13 mouse cellular contexts compared by ENCODE assay signal in genomic region chr15:6568605-6569004, GRCm38 (mm10). TPM values are rescaled to one million over a fixed set of nuclear protein-coding genes. Genes with fewer than 3 reads are reported as not detected.
A peak's percentile ranks its signal among the peaks of the same experiment; 100 is the strongest.
DNase-seq lines count a peak whose midpoint lies in the region; ATAC-seq and TF ChIP-seq lines count a peak whose summit lies in the region.
"Had no signal": no experiment of that assay in that cellular context is flagged by ENCODE, and none has a peak within 500 bp of the region (broad histone marks: within the 10 kb centered on the region; RNA-seq: fewer than 3 reads in every experiment).

No protein-coding gene starts in this region.

- peaks cover 5% of the 10 kb centered on the region; the same call in 1 of the 2 replicates for H3K4me1 ChIP-seq in kidney, embryonic 16.5 days (ENCODE audit: insufficient read depth, low read length)
- peaks cover 12 to 25% of the 10 kb centered on the region in 2 experiments for H3K4me1 ChIP-seq in CH12.LX (ENCODE audit: control insufficient read depth in 1 of 2, insufficient read depth in 2 of 2)

- no peaks in the 10 kb centered on the region for H3K9me3 ChIP-seq in kidney, embryonic 16.5 days (ENCODE audit: low read length)
- H3K9me3 ChIP-seq in CH12.LX (replicated peaks; ENCODE audit: low read length), result no peaks in the 10 kb centered on the region
- H3K9me3 ChIP-seq: limb, embryonic 10.5 days; midbrain, embryonic 13.5 days had no signal

- WGBS in kidney, embryonic 16.5 days, result 47% methylated on average over 3 of the region's 3 CpGs

- TF ChIP-seq CTCF in CH12.LX (conservative IDR thresholded peaks at IDR 0.05 in 1 of 2, IDR thresholded peaks at IDR 0.05 in 1 of 2; ENCODE audit: low read depth in 2 of 2, low read length in 2 of 2), result no peak

- peak; percentile 25 to 30 for DNase-seq in kidney, postnatal 36 days
- DNase-seq in CH12.LX (ENCODE audit: extremely low read depth), result peak; percentile 36
- no peak for DNase-seq in adrenal gland, adult 8-10 months
- DNase-seq: cerebellum, postnatal 25 days; gastrocnemius, postnatal 14 days; right cerebral cortex, postnatal 25 days had no signal

- TF ChIP-seq RAD21 in CH12.LX (IDR thresholded peaks at IDR 0.05; ENCODE audit: low read depth, low read length), result no peak

- ATAC-seq in kidney, embryonic 16.5 days (ENCODE audit: low FRiP score, low TSS enrichment), result no peak
- ATAC-seq in activated CD4-positive, CD25-positive, alpha-beta regulatory T cell, adult 4 months, result peak; percentile 29
- no peak for ATAC-seq in granulocyte monocyte progenitor cell, adult 5-6 weeks (replicated peaks; ENCODE audit: poor library complexity, severe bottlenecking)
- ATAC-seq: midbrain, embryonic 13.5 days had no signal

- dilution Hi-C loops in CH12.LX (cut with MboI; ENCODE audit: extremely low pct_ligation_motif_present, extremely low pct_unique_long_range_greater_than_20kb, low sequenced_read_pairs), result no loop called here

- H3K27me3 ChIP-seq in kidney, embryonic 16.5 days (ENCODE audit: insufficient read depth, low read length), result no peaks in the 10 kb centered on the region
- H3K27me3 ChIP-seq in CH12.LX (replicated peaks), result no peaks in the 10 kb centered on the region
- H3K27me3 ChIP-seq in myocyte (ENCODE audit: control insufficient read depth, insufficient read depth, insufficient read length), result no peaks in the 10 kb centered on the region
- H3K27me3 ChIP-seq: midbrain, embryonic 13.5 days had no signal

- H3K79me2 ChIP-seq in CH12.LX (replicated peaks; ENCODE audit: control insufficient read depth, extremely low read depth, insufficient read depth, poor library complexity, severe bottlenecking) (no peaks in the 10 kb centered on the region; the same call in 1 of the 2 replicates), myocyte (ENCODE audit: control insufficient read depth, insufficient read depth) (no peaks in the 10 kb centered on the region)

- no peak for TF ChIP-seq EP300 in CH12.LX (IDR thresholded peaks at IDR 0.05; ENCODE audit: low read length)

- H3ac ChIP-seq in myocyte (ENCODE audit: control insufficient read depth, insufficient read length), result no peak overlapping the region

- TF ChIP-seq POLR2A in CH12.LX (IDR thresholded peaks at IDR 0.05; ENCODE audit: low read depth, low read length) (no peak), myocyte (IDR thresholded peaks at IDR 0.05; ENCODE audit: insufficient read length, low read depth) (no peak)

- in situ Hi-C loops in CH12.LX (cut with MboI; ENCODE audit: low pct_ligation_motif_present, low pct_unique_long_range_greater_than_20kb, low sequenced_read_pairs), result loop anchor here (10.0 kb wide), 1 partner anchor 64 kb away; no protein-coding TSS in a partner anchor

- no peak overlapping the region for H3K9ac ChIP-seq in kidney, embryonic 16.5 days (replicated peaks; ENCODE audit: low read length)
- no peak overlapping the region for H3K9ac ChIP-seq in CH12.LX (ENCODE audit: insufficient read depth, low read depth)
- H3K9ac ChIP-seq: midbrain, embryonic 13.5 days had no signal

- no peaks in the 10 kb centered on the region for H3K36me3 ChIP-seq in kidney, embryonic 16.5 days (ENCODE audit: insufficient read depth, low read length)
- H3K36me3 ChIP-seq in CH12.LX (replicated peaks in 1 of 2; ENCODE audit: control insufficient read depth in 1 of 2, insufficient read depth in 1 of 2, low read length in 1 of 2) (no peaks in the 10 kb centered on the region), myocyte (ENCODE audit: control insufficient read depth, insufficient read depth) (no peaks in the 10 kb centered on the region)
- H3K36me3 ChIP-seq: limb, embryonic 10.5 days; midbrain, embryonic 13.5 days had no signal

- no peak overlapping the region for H3K4me2 ChIP-seq in kidney, embryonic 16.5 days (replicated peaks; ENCODE audit: low read depth, low read length)
- peak overlapping the region; percentile 51 for H3K4me2 ChIP-seq in CH12.LX (ENCODE audit: insufficient read depth, low read depth, poor library complexity, severe bottlenecking)
- H3K4me2 ChIP-seq in myocyte (ENCODE audit: low read depth), result peak overlapping the region; percentile 61
- H3K4me2 ChIP-seq: heart, embryonic 11.5 days; midbrain, embryonic 13.5 days had no signal

- H3K27ac ChIP-seq in kidney, embryonic 16.5 days (ENCODE audit: low read length), result no peak overlapping the region
- H3K27ac ChIP-seq in CH12.LX (ENCODE audit: insufficient read depth, low read depth), result no peak overlapping the region
- H3K27ac ChIP-seq: limb, embryonic 10.5 days; midbrain, embryonic 13.5 days had no signal

- H3K4me3 ChIP-seq in kidney, embryonic 16.5 days (ENCODE audit: low read length), result no peak overlapping the region
- H3K4me3 ChIP-seq in CH12.LX (replicated peaks in 1 of 3; ENCODE audit: low read depth in 2 of 3, low read length in 2 of 3, poor library complexity in 1 of 3) (no peak overlapping the region), myocyte (no peak overlapping the region)
- H3K4me3 ChIP-seq: limb, embryonic 10.5 days; midbrain, embryonic 13.5 days had no signal

TF ChIP-seq in CH12.LX, 34 proteins besides CTCF, POLR2A, EP300 and RAD21:
- TF ChIP-seq TCF12 (IDR thresholded peaks at IDR 0.05; ENCODE audit: low read depth, low read length), result no peak
- no peak for TF ChIP-seq RCOR1 (conservative IDR thresholded peaks at IDR 0.05; ENCODE audit: low read depth, low read length)
- no peak for TF ChIP-seq JUN (IDR thresholded peaks at IDR 0.05; ENCODE audit: insufficient read depth, low read depth, low read length)

TF ChIP-seq in myocyte, 11 proteins besides CTCF, POLR2A, EP300 and RAD21:
- TF ChIP-seq CEBPB (IDR thresholded peaks at IDR 0.05; ENCODE audit: insufficient read depth, poor library complexity, severe bottlenecking) (no peak), POLR2AphosphoS2 (IDR thresholded peaks at IDR 0.05; ENCODE audit: insufficient read length, low read depth) (no peak), MYOD1 (IDR thresholded peaks at IDR 0.05; ENCODE audit: control insufficient read depth in 1 of 3, insufficient read length in 2 of 3, low read depth in 2 of 3) (no peak), SRF (IDR thresholded peaks at IDR 0.05; ENCODE audit: control insufficient read depth, insufficient read length, low read depth) (no peak), TCF12 (IDR thresholded peaks at IDR 0.05; ENCODE audit: insufficient read depth, poor library complexity, severe bottlenecking) (no peak), MYOG (IDR thresholded peaks at IDR 0.05; ENCODE audit: control insufficient read depth in 1 of 3, insufficient read depth in 1 of 3, insufficient read length in 2 of 3, low read depth in 2 of 3) (no peak), MAX (IDR thresholded peaks at IDR 0.05; ENCODE audit: low read depth) (no peak), TCF3 (IDR thresholded peaks at IDR 0.05; ENCODE audit: insufficient read length, low read depth) (no peak), USF1 (IDR thresholded peaks at IDR 0.05; ENCODE audit: low read depth) (no peak), E2F4 (IDR thresholded peaks at IDR 0.05; ENCODE audit: insufficient read depth) (no peak), REST (IDR thresholded peaks at IDR 0.05; ENCODE audit: insufficient read depth, insufficient read length) (no peak)

RNA-seq across cellular contexts. Expression of gene Fyb, which starts 46.0 kb away (rescaled TPM):
- polyA plus RNA-seq in kidney, embryonic 16.5 days (2015; fragmentation: Nextera tagmentation; extraction: Ambion mirVana), result 3.1 and 4.1 TPM in 2 replicates
- total RNA-seq in CH12.LX (2012; rRNA removed) (53.1 and 60.1 TPM in 2 replicates), CH12.LX (2014; rRNA removed) (13.4 and 17.6 TPM in 2 replicates)
- polyA plus RNA-seq in CH12.LX (2012; ENCODE audit: insufficient read length, low read depth) (32.2 and 127 TPM in 2 replicates), myocyte (2012; fragmentation: generic; extraction: Trizol) (129 TPM)
- 100 to 1,000 TPM; 556 to 650 TPM for polyA plus RNA-seq in activated CD4-positive, CD25-positive, alpha-beta regulatory T cell, adult 4 months (2017; shearing (Covaris generic))
- total RNA-seq in granulocyte monocyte progenitor cell, adult 5-6 weeks (2014; fragmentation: Nextera tagmentation), result 32.0 and 40.6 TPM in 2 replicates
- total RNA-seq in granulocyte monocyte progenitor cell, adult 5-6 weeks (2017), result 10.8 and 22.6 TPM in 2 replicates
- total RNA-seq in adrenal gland, adult 8-10 months (2022), result 10 to 100 TPM; 19.1 to 48.4 (median 40.8) TPM
